In the genomic region with DNA sequence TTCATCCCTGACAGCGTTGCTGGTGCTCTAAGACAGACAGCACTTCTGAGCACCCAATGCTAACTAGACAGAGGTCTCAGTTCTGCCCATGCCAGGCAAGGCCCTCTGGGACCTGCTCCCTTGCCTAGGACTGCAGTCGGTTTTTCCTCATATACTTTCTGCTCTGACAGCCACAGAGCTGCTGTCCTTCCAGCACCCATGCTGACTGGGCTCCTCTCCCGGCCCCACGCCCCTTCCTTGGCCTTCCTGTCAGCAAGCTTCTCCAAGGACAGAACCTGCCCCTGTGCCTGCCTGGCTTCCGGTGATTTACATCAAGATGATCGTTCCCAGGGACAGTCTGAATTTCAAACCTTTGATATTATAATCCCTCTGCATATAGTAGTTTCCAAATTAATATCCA, we compare ENCODE assay signal across 13 mouse cellular contexts. TPM values are rescaled to one million over a fixed set of nuclear protein-coding genes. Genes with fewer than 3 reads are reported as not detected.
A peak's percentile ranks its signal among the peaks of the same experiment; 100 is the strongest.
DNase-seq lines count a peak whose midpoint lies in the region.
"Had no signal": no experiment of that assay in that cellular context is flagged by ENCODE, and none has a peak within 500 bp of the region (broad histone marks: within the 10 kb centered on the region; RNA-seq: fewer than 3 reads in every experiment).

No protein-coding gene starts in this region.

- intact Hi-C loops in heart, postnatal 25 days (cut with DNase I) = loop anchor here (5.0 kb wide), 1 partner anchor 37 kb away; the partner anchor contains the start of genes Cdc40 and Wasf1

- DNase-seq in adrenal gland, adult 2 months = peak; percentile 15
- no peak for DNase-seq in adrenal gland, postnatal 4 days (ENCODE audit: low spot score in 2 of 2)
- peak; percentile 80 for DNase-seq in heart, adult 11 months
- no peak for DNase-seq in heart, postnatal 25 days (ENCODE audit: low spot score)
- peak; percentile 58 for DNase-seq in testis, postnatal 10 days (ENCODE audit: low spot score)
- DNase-seq in testis, postnatal 14 days (ENCODE audit: low spot score) = no peak
- DNase-seq in kidney, adult 8-10 months = no peak
- DNase-seq in gastrocnemius, adult 18-20 months (ENCODE audit: low spot score) = no peak
- DNase-seq: gastrocnemius, postnatal 36 days; kidney, adult 9 months; kidney, postnatal 36 days; right cerebral cortex, postnatal 14 days; thymus, adult 2 months had no signal

RNA-seq across cellular contexts. Expression of gene Cdc40, which starts 37.5 kb away (rescaled TPM):
- 10 to 100 TPM; 21.8 to 24.9 TPM for total RNA-seq in adrenal gland, adult 2 months (2021)
- polyA plus RNA-seq in adrenal gland, adult 2 months (2012; rRNA removed) = 13.4 and 17.5 TPM in 2 replicates
- 10 to 100 TPM; 34.6 to 35.1 TPM for total RNA-seq in adrenal gland, postnatal 4 days (2021)
- 10 to 100 TPM; 19.1 to 20.2 TPM for total RNA-seq in heart, postnatal 25 days (2021)
- 1 to 10 TPM; 6.5 to 7.4 TPM for total RNA-seq in gastrocnemius, adult 18-20 months (2021)

RNA-seq across cellular contexts. Expression of gene Wasf1, which starts 37.6 kb away (rescaled TPM):
- total RNA-seq in adrenal gland, adult 2 months (2021) = 1 to 10 TPM; 4.6 to 5.8 TPM
- 2.7 and 3.4 TPM in 2 replicates for polyA plus RNA-seq in adrenal gland, adult 2 months (2012; rRNA removed)
- total RNA-seq in adrenal gland, postnatal 4 days (2021) = 10 to 100 TPM; 10.3 to 10.8 TPM
- under 1 TPM; 0.70 to 0.78 TPM for total RNA-seq in heart, postnatal 25 days (2021)
- total RNA-seq in gastrocnemius, adult 18-20 months (2021) = under 1 TPM; 0.11 to 0.24 TPM

Comparison
In these comparisons a context has a peak if more than half of its experiments do, and no peak if none do; other contexts are left out.
1. DNase-seq: peak in adrenal gland, adult 2 months (single experiment), heart, adult 11 months (single experiment) and testis, postnatal 10 days (single experiment); none in adrenal gland, postnatal 4 days (0 of 2), heart, postnatal 25 days (single experiment), testis, postnatal 14 days (single experiment), kidney, adult 8-10 months (0 of 2) and gastrocnemius, adult 18-20 months (single experiment).